Mouse (Mus musculus) lung, postnatal 14 days (tissue): ENCODE results near the gene Srms.

Experiments used
- DNase-seq: peaks from one replicate; pipeline ENCODE4 v3.0.0; 2021

Gene Srms

DNA sequence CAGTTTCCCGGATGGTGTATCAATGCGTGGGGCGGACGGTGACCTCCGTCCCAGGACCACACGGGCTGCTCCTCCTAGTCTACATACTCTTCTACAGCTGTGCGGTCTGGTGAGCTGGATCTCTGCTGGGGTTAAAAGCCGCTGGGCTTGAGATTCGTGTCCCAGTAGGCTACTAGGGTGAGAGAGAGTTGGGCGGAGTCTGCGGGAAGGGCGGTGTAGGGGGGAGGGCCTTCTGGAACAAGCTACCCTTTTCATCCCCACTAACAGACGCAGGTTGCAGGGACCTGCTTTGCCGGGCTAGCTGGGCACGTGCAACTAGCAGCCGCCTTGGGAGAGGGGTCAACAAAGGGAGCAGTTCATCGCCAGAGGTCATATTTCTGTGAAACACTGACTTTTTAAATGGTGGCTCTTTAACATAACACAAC is at the start of gene Srms:
Gene Srms (minus strand): TSS at position 165 of the 425 bp plus-strand sequence.
- DNase-seq, result peak; percentile 58

DNA sequence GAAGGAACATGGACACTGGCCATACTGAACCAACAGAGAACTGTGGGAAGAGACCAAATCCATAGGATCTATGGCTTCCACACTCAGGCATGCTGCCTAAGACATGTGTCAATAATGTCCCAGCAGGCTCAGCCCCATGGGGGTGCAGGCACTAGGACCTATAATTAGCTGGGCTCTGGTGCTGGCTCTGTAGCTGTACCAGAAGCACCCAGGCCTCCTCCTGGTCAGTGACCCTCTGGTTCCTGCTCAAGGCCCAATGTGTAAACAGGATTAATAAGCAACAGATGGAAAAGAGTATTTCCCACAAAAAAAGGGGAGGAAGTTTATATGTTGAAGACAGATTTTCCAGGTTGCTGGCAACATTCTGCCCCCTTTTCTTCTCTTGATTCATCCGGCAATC is 40.3 kb upstream of the Srms start:
- DNase-seq, result no peak

DNA sequence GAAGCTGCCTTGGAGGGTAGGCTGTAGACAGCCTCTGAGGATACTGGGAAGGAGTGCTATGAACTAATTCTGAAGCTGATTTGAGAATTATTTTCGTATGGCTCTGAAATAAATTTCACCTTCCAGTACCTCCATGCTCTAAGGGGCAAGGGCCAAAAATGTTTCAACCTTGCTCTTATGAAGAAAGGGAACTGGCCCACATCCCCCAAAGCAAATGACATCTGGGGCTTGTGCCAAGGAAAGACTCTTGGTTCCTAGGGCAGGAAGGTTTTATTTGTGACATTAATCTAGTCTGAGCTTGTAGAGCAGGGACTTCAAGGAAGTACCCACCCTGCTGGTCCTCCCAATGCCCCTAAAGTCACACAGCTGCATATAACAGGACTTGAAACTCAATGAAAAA is 38.9 kb upstream of the Srms start:
- DNase-seq, result no peak

GRCm38 (mm10) chr2:181249217-181249616 is 36.2 kb upstream of the Srms start:
- DNase-seq, result no peak

DNA sequence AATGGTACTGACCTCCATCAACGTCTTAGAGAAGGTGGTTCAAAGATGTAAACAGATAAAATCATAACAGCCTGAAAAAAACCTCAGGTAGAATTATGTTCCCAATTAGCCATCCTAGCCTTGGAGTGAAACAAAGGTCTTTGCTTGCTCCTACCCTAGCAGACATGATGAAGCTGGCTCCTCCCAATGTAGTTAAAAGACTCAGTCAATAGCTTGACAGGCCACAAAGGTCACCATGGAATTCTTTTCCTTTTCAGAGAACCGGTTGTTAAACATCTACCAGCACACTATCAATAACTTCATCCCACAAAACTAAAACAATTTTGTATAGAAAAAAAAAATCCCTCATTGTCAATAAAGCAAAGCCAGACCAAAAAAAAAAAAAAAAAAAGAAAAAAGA is 32.0 kb upstream of the Srms start:
- no peak for DNase-seq

DNA sequence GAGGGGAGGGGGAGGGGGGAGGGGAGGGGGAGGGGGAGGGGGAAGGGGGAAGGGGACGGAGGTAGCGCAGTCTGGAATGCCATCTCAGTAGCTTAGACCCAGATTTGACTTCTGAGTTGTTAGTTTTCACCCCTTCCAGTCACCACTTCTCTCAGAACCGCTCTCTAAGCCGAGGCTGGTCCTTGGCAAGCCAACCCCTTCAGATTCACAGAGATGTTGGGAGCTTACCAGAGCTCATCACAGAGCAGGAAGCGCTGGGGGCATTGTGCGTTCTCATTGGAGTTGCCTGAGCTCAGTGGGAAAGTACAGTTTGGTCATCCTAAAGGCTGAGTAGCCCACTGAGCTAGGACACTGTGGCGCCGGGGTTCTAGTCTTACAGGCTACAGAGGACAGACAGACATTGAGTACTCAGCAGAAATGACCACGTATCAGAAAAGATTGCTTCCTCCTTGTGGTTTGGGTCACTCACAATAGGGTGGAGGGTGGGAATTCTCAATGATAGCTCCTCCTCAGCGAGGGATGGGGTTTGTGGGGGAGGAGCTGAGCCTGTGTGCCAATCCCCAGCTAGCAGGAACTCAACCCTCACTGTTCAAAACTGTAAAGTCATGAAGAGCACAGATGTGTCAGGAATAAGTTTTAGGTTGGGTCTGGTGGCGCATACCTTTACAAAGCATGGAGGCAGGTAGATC is 30.9 kb upstream of the Srms start:
- DNase-seq, result peak; percentile 49

DNA sequence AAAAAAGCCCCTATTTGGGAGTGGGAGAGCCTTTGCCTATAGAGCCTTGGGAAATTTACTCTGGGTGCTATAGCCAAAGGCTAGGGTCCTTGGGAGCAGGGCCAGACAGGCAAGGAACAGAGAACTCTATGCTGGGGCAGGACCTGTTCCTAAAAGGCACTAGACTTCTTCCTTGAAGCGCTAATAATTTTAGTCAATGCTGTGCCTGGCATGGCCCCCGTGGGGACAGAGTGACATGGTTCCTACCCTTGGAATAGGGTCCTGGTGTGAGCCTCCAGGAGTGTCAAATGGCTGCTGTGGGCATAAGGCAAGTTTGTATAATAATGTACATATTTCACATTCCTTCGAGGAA is 29.3 kb upstream of the Srms start:
- DNase-seq, result no peak

DNA sequence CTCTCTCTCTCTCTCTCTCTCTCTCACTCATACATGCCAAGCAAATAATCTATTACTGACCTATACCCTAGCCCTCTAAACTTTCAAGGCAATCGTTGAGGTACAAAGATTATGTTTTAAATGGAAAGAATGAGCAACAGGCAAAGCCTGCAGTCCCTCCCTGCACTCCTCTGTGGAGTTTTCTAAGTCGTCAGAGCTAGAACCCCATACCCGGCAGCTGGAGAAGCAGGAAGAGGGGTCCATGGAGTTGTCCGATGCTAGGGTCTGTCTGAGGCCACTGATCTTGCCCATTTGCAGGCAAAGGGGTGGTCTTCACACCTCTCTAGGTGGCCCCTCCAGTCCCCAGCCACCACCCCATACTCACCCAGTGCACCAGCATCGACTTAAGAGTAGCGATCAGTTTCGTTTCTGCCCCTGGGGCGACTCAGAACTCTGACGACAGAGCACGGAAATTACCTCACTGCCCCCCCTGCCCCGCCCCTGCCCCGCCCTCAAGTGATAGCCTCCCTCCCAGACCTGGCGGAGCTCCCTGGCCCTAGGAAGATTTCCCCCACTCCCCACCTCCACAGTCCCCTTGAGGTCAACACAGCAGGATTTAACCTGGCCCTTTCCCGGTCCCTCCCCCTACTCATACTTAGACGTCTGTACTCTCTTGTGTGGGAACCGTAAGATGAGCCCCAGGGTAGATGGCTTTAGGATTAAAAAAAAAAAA is 28.8 kb upstream of the Srms start, which contains the start of gene Helz2:
Gene Helz2 (minus strand): TSS at position 426 of the 712 bp plus-strand sequence.
- peak; percentile 71 for DNase-seq

- DNase-seq, result no peak
These were observed 27.9 kb upstream of the Srms start for GRCm38 (mm10) chr2:181240806-181241440.

- no peak for DNase-seq
These were observed 26.3 kb upstream of the Srms start for GRCm38 (mm10) chr2:181239261-181239660.

DNA sequence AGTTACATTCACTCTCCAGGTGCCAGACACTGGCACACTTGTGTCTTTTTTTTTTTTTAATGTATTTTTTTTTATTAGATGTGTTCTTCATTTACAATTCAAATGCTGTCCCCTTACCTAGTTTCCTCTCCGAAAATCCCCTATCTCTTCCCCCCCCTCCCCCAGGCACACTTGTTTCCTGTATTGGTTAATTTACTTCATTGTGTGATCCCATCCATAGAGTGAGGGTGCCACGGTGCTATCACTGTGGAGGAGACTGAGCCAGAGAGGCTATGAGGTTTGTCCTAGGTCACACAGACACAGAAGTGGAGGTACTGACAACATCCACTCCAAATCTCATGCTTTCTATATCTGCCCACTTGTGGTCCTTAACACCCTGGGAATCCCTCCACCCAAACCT is 25.9 kb upstream of the Srms start:
- DNase-seq, result no peak

DNA sequence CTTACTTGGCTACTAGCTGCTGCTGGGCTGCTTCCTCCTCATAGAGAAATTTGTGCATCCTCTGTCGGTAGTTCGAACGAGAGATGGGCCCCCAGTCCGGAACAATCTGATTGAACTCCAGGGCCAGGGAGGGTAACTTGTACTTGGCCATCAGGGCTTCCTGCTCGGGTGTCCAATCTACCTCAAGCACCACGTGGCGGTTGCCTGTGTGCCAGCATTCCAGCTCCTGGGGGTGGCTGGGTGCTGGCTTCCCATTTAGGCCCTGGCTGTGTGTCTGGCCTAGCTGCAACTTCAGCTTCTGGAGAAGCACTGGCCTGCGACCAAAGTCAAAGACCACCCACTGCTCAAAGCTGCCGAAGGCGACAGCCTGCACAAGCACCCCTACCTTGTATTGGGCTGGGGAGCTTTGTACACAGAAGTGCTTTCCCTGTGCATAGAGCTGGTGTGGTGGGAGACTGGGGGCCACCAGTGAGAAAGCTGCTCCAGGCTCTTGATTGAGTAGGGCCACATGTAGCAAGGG is 25.2 kb upstream of the Srms start:
- DNase-seq, result no peak

- DNase-seq, result no peak
These were observed 24.4 kb upstream of the Srms start for GRCm38 (mm10) chr2:181237251-181238014.

DNA sequence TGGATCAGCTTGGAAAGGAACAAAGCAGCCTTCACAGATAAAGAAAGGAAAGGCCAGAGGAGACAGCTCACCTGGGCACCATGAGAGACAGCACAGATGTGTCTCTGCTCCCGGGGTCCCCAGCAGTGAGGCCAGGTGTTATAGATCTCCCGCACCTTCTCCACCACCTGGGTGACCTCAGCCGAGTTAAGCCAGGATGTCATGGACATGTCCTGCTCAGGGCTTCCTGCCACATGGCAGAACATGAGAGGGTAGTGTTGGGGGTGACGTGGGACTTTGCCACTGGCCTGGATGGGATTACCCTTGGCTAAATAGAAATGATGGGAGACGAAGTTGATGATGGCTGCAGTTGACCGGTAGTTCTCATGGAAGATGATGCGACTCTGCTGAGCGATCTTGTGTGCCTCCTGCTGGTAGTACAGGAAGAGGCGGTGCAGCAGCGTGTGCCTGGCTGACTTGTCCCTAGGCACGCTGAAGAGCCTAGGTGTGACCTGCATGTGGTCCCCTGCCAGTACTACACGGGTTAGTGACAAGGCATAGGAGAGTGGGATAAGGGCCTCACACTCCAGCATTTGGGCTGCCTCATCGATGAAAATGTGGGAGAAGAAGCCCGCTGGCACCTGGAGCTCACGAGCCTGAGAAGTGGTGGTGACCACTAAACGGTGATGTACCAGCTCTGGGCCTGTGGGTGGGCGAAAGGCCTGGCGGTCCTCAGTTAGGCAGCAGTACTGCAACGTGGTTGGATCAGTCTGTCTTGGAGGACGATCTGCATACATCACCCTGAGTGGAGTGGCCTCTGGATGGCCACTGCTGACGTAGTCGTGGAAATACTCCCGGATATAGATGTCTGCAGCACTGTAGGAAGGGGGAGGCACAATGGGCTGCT is 22.9 kb upstream of the Srms start:
- no peak for DNase-seq

- DNase-seq, result no peak
These were observed 21.7 kb upstream of the Srms start for GRCm38 (mm10) chr2:181234680-181235079.

DNA sequence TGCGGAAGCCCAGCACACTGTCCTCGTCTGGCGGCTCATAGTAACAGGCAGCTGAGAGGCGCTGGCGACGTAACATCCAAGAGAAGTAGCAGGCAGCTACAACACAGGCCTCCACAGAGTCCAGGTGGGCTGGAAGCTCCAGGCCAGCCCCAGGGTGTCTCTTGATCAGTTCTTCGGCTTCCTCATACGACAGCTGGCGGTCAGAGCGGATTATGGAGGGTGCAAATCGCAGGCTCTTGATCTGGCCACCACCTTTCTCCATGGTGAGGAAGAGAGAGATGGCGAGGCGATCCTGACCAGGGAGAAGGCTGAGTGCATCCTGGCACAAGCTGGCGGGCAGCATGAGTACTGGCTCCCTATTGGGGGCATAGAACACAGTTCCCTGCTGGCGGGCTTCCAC is 20.5 kb upstream of the Srms start:
- no peak for DNase-seq

DNA sequence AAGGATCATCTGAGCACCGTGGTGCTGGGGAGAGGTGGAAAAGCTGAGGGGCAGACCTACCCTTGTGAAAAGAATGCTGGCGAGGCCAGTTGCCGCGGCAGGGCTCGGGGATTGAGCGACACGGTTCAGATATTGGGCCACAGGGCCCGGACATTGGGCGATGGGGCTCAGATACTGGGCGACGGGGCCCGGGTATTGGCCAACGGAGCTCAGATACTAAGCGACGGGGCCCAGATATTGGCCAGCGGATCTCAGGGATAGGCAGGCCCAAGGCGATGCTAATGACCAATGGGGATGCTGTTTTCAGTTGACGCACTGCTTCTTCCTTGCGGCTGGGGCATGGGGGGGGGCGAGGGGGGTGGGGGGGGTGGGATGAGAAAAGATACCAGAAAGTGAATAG is 18.2 kb upstream of the Srms start:
- no peak for DNase-seq

DNA sequence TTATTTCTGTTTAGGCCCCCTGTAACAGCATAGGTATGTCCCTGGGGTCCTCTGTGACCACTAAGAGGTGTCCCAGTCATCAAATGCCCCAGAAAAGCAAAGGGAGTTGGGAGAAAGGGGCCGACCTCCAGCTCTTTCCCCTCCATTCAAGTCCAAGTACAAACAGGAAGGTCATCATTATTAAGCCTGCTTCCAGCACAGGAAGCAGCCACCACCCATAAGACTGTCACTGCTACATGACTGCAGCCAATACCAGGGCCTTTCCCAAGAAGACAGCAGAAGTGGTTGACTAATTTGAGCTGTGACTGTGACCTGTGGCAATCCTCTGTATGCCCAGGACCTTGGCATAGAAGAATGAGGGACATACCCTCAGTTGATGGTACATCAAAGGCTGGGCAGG is 15.3 kb upstream of the Srms start:
- peak; percentile 30 for DNase-seq

DNA sequence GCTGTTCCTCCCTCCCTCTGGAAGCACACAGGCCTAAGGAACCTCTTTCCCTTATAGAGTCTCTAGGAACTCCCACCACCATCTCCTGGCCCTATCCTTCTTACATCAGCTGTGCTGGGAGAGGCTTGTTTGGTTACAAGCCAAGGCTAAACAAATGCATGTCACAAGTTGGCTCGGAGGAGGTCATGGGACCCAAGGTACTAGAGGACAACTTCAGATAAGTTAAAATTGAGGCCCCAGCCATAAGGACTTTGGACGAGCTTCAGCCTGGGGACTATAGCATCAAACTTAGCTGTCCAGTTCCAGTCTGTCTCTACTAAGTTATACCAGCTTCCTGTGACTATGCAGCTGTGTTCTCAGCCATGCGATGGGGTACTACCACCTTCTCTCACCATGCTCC is 14.1 kb upstream of the Srms start:
- DNase-seq, result no peak

GRCm38 (mm10) chr2:181224994-181225393 is 12.0 kb upstream of the Srms start:
- no peak for DNase-seq

- peak; percentile 28 for DNase-seq
These were observed 7.4 kb upstream of the Srms start for GRCm38 (mm10) chr2:181220361-181220760.
